Mouse (Mus musculus): ENCODE data around the gene Ntf3.

Ntf3 gene

DNA sequence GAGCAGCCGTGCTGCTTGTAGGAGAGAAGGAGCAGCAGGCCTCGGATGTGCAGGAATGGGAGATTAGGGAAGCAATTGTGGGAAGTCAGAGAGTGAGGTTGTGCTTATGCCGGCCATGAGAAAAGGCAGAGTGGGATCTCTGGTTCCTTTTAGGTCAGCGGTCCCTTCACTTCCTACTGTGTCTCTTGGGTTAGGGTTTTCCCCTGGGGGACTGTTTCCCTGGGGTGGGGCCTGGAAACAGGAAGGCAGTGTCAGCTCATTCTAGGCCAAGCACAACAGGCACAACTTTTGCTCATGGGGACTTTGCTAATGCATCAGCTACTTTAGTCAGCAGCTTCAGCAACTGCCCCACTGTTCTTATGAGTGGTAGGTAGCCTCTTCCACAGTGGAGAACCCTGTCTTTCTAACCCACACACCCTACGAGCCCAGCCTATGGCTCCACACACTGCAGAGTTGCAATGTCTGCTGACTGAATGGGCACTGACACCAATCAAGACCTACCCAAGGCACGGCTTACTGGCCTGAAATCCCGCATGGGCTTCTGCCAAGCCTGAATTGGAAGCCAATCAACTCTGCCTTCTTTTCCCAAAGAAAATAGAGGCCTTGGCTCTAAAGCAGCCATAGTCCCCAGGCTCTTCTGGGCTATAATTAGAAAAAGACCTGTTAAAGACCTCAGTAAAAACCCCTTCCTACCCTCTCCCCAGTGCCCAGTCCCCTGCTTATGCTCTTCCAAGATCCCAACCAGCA is 60.5 kb downstream of the Ntf3 start:
- DNase-seq (ENCODE audit: low read depth, low spot score), result no peak

DNA sequence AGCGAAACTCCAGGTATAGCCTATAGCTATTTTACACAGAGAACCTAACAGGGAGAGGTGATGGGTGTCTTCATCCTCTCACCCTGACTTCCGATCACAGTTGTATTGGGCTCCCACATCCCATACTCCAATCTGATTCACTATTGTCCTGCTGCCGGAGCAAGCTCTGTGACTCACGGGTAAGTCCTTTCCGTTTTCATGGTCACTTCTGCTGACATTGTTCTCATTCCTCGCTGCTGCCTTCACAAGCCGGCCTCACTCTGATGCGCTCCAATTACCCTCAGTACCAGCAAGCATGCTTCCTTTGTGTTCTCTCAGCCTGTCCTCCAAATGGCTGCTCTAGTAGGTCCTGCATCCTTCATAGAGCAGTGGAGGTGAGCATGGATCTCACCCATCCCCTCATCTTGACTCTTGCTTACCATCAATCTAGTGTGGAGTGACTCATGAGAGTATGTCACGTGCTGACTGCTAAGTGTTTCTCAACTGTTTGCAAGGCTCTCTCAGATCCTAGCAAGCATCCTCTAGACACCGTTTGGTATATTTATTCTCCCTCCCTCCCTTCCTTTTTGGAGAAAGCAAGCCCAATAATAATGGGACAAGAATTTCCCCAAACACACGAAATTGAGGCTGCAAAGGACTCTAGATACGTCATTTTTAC is 61.5 kb downstream of the Ntf3 start:
- no peak for DNase-seq (ENCODE audit: low read depth, low spot score)

DNA sequence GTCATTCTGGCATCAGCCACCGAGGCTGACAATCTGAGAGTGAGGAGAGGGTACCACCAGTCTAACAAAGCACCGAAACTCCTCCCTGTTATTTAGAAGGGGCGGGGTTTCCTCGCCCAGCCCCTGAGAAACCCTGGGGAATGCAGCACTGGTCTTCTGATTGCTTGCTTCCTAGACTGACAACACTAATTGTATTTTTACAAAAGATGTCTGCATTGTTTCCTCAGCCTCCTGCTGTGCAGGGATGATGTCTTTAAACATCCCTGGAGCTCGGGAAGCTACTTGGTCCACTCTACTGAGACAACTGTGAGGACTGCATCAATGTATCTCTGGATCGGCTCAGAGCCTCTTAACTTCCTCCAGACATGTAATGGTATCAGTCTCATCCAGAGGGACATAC is 64.1 kb downstream of the Ntf3 start:
- no peak for DNase-seq (ENCODE audit: low read depth, low spot score)

DNA sequence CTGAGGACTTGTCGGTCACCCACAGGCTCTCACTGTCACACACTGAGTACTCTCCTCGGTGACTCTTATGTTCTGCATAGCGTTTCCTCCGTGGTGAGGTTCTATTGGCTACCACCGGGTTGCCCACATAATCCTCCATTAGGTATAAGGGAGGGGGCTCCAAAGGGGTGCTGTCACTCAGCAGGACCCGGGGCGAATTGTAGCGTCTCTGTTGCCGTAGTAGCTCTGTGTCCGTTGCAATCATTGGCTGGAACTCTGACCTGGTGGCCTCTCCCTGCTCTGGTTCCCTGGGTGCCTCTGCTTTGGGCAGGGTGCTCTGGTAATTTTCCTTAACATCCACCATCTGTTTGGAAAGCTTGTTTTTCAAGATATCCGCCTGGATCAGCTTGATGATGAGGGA is 64.7 kb downstream of the Ntf3 start:
- DNase-seq (ENCODE audit: low read depth, low spot score), result no peak

DNA sequence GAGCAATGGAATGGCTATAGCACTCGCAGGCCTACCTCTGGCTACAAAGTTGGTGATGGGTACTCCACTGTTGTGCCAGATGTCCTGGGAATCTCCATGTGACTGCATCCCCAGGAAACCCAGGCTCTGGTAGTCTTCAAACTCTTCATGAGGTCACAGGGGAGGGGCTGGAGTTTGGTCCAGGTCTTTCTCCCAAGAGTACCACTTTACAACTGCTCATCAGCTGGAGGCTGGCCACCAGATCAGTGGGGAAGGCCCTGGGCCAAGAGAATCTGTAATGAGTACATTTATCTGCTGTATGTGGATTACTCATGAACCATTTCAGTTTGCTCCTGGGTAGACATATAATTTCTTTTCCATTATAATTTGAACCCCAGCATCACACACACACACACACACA is 66.1 kb downstream of the Ntf3 start:
- no peak for DNase-seq (ENCODE audit: low read depth, low spot score)

DNA sequence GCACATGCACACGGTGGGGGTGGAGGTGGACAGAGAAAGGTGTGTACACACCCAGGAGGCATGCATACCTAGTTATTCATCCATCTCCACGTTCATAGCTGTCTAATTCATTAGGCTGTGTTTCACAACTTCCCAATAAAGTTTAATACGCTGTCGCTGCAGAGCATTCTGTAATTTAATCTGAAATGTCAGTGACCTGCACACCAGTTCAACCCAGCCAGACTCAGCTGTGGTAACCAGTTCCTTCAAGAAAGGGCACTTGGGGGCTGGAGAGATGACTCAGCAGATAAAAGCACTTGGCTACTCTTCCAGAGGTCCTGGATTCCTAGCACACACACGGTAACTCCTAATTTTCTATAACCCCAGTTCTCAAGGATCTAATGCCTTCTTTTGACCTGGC is 69.2 kb downstream of the Ntf3 start:
- DNase-seq (ENCODE audit: low read depth, low spot score), result no peak

DNA sequence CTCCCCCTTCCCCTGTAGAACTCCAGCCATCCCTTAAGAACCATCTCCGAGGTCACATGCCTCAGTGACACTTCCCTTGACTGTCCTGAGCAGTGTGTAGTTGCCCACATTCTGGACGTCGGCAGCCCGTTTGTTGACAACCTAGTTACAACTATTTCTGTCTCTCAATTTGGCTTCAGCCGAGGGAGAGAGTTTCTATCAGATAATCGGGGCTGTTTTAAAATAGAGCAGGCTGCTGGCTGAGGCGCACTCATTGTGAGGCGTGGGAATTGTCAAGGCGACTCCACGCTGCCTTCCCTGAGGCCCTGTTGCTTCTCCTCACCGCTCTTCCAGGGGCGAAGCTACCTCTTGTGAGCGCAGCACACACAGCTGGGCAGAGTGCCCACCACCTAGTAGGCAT is 70.6 kb downstream of the Ntf3 start:
- no peak for DNase-seq (ENCODE audit: low read depth, low spot score)

DNA sequence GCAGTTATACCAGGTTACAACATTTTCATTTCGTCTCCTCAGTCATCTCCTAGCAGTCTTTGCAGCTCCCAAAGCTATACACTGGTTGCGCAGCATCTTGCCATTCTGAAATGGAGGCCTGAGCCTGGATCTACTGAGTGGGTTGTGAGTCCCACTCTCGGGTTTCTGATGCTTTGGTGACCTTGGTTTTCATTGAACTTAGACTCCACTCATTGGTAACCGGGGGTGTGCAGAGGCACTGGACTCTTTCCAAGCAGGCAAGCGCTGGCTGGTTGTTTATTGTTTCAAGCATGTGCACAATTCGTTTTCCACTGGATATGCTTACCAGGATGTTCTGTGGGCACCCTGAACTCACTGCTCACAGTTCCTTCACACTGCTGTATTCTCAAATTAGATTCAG is 71.7 kb downstream of the Ntf3 start:
- no peak for DNase-seq (ENCODE audit: low read depth, low spot score)

DNA sequence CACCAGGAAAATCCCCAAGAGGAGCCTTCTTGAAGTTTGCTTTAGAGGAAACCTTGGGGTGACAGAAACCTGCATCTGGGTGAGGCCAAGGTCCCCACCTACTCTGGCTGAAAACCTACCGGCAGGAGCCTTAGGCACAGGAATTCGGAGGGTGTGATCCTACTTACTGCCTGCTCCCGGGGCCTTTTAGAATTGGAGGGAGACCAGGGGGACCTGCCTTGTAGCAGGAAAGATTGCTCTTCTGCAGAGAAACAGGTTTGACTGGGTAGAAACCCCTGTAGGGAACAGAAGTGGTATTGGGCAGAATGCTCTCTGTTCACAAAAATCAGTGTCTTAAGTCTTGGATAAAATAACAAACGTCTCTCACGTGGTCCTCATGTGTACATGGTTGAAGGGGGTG is 74.7 kb downstream of the Ntf3 start:
- no peak for DNase-seq (ENCODE audit: low read depth, low spot score)

DNA sequence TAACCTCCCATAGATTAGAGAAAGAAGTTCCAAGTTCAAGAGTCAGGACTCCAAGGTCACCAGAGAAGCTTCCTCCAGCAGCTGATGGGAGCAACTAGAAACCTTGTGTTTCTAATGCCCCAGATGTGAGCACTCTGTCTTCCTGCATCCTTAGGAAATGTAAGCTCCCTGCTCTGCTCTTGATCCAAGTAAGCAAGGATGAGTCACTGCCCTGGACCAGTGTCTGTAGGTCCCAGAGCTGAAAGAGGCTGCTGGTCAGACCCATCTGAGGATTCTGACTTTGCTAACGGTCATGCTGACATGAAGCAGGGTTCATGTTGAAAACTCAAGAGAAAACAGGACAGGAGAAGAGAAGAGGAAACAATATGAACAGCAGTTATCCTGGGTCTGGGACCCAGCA is 76.6 kb downstream of the Ntf3 start:
- DNase-seq (ENCODE audit: low read depth, low spot score), result no peak

DNA sequence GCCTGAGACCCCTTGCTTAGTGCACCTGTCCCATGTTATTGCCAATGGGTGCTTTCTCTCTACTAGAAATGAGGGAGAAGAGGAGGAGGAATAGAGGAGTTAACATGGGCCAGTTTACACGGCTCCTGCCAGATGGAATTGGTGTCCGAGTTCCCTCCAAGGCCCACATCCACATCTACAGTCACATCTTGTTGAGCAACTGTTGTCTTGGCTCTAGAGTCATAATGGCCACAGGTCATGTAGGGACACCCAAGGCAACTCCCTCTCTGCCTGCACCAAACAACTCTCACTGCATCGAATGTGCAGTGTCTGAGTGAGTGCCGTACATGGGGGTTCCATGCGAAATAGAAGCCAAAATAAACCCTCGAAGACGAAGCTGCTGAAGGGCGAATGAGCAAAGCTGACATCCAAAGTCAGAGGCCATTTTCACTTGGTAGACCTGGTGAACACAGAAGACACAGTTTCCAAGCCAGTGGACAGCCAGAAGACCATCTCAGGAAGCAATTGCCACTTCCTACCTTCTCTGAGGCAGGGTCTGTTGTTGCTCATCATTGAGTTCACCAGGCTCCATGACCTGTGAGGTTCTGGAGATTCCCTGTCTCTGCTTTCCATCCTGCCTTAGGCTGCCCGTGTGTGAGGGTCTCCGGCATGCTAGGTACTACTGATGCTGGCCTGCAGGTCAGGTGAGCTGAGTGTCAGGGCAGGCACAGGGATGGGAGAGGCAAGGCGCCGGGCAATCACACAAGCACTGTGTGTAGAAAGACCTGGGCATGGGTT is 78.0 kb downstream of the Ntf3 start:
- no peak for DNase-seq (ENCODE audit: low read depth, low spot score)

DNA sequence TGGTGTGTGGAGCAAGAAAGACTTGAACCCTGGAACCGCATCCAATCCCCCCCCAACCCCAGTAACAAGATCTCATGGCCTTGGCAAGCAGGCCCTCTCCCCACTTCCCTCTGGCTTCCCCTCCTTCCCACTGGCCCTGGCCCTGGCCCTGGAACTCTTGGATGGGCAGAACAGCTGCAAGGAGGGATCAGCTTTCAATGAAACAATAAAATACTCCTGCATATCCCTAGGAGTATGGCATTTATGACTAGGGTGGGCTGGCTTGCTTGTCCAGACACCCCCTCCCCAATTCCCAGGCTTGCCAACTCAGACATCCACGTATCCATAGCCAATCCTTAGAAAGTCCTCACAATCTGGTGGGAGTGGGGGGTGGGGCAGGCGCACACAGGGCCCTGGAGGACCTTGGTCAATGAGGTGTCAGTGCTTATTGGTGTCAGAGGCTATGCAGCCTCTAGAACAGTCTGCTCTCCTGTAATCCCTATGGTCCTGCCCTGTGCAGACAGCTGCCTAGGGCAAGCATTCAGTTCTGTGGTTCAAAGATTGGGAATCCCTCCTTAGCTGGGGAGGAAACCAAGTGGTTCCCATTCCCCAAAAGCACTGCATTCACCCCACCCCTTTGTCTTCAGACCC is 80.3 kb downstream of the Ntf3 start:
- peak; percentile 34 for DNase-seq (ENCODE audit: low read depth, low spot score)

DNA sequence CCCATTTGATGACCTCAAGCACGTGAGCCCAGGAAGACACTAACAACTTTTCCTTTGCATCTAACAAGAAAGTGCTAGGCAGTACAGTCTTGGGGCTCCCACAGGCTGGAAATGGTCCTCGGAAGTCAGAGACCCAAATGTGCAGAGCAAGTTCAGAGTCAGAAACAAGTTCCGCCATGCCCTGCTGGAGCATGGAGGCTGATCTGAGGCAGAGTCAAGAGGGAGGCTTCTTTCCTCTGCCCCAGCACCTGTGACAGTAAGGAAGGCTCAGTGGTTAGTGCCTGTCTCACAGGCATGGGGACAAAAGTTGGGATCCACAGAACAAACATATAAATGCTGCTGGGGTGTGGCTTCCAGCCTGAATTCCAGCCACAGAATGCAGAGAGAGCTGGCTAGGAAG is 86.2 kb downstream of the Ntf3 start:
- no peak for DNase-seq (ENCODE audit: low read depth, low spot score)

DNA sequence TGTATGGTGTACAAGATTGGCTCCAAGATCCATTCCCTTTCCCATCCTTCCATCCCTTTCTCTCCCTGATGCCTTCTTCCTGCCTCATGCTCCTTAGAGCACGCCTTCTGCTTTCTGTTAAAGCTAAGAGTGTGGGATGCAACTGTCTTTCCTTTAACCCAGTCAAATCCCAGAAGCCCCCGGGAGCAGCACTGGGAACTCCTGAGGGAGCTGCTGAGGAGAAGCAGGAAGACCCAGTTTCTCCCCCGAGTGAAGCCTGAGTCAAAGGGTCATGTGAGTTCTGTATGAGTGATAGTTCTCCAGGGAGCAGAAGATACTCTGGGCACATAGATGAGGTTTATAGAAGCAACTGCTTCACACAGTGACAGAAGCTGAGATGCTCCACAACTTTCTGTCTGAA is 109.0 kb downstream of the Ntf3 start:
- DNase-seq (ENCODE audit: low read depth, low spot score), result no peak

DNA sequence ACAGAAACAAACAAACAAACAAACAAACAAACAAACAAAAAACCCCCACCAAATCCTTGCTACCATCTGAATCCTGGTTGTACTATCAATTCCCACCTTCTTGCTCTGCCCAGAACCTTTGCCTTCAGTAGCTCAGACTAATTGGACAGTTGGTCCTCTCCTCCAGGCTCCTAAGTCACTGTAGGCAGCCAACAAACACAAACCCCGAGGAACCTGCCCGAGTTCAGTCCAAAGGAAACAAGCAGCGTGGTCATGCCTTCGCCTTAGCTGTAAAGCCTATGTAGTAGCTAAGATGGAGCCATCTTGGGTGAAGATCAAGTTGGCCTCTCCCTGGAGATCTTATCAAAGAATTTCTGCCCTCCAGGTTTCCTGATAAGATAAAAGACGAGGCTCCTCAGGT is 113.6 kb downstream of the Ntf3 start:
- no peak for DNase-seq (ENCODE audit: low read depth, low spot score)
